Mouse (Mus musculus) heart, postnatal 0 days (tissue): ENCODE data around the gene Nr6a1.

Experiments used
- CTCF ChIP-seq: IDR thresholded peaks from 2 replicates; pipeline ENCODE4 v1.5.1; 2016; ENCODE audit warnings: antibody characterized with exemption, control low read depth, low read depth
- EP300 ChIP-seq: IDR thresholded peaks from 2 replicates; pipeline ENCODE4 v1.6.1; 2016; ENCODE audit warnings: antibody characterized with exemption, low read depth

- TF ChIP-seq CTCF (no peak), EP300 (no peak)
Measured at GRCm38 (mm10) chr2:38826189-38826588, 101.3 kb downstream of the Nr6a1 start.
